Mouse (Mus musculus) ovary, adult 18-20 months (tissue): ENCODE measurements around the gene Chadl.
A peak's percentile ranks its signal among the peaks of the same experiment; 100 is the strongest.
"Not testable (repeated sequence)": the region's sequence is repeated elsewhere in the genome, so short reads cannot be mapped to it uniquely, and the experiment has no call there.

Experiments used
- DNase-seq: peaks from one replicate; pipeline ENCODE4 v3.0.0; 2022; ENCODE audit warnings: low spot score, mixed read lengths

Gene Chadl

DNA sequence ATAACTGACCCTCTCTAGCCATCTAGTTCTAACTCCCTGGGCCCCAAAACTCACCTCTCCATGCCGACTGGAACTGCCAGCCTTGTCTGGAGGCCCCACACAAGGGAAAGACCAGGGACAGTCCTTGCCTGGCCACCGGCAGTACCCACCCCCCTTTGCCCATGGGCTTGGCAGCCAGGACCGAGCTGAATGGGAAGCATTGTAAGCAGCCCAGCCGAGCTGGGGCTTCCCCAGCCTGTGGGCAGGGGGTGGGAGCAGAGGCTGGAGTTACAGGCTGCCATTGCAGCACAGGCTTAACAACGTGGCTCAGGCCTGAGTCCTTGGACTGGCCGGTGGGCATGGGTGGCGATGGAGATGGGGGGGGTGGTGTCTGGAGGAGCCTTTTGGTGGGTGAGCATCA lies at the start of gene Chadl:
Gene Chadl, minus strand, starts transcription at position 113 of the 400 bp plus-strand sequence.
- DNase-seq = no peak

DNA sequence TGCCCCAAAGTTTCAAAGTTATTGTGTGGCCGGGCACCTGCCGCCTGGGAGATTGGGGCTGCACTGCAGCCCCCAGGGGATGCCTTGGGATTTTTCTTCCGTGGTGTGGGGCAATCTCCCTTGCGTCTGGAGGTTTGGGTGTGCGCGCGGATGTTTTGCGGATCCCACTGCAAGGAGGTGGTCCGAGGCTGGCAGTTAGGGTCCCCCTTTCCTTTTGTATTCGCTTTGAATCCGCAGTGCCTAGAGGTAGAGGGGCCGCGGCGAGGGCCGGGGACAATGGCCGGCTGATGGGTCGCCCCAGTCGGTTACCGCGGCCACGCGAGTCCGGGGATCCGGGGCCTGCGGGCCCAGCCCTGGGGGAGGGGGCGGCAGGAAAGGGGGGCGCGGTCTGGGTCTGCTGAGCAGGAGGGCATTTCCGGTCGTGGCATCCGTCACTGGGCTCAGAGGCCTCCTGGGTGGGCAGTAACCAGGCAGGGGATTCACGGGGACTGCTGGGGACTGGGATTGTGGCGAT lies 48.6 kb upstream of the Chadl start:
- peak; percentile 25 for DNase-seq

DNA sequence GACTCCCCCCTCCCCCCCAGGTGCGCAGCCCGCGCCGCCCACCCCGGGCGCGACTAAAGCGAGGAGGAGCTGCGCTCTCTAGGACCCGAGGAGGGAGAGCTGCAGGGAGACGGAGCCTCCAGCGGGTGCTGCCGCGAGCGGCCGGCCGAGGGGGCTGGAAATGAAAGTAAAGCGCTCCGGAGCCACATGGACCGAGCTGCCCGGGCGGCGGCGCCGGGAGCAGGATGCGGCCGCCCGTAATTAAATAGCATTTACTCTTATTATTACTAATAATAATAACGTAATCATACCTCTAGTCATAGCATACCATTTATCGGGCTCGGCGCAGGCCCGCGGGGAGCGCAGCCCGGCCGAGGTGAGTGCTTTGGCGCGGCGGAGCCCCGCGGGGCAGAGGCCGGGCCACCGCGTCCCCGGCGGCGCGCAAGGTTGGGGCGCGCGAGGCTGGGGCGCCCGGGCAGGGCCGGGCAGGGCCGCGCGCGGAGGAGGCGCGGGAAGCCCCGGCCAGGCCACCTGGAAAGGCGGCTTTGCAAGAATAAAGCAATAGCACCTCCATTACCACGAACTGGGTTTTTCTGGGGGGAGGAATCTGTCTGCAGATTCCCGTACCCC lies 48.0 kb upstream of the Chadl start, which contains the start of the genes Zc3h7b and Rangap1:
Gene Zc3h7b, plus strand, starts transcription at position 66 of the 609 bp plus-strand sequence.
Gene Rangap1, minus strand, starts transcription at position 539 of the 609 bp plus-strand sequence.
- peak; percentile 61 for DNase-seq

DNA sequence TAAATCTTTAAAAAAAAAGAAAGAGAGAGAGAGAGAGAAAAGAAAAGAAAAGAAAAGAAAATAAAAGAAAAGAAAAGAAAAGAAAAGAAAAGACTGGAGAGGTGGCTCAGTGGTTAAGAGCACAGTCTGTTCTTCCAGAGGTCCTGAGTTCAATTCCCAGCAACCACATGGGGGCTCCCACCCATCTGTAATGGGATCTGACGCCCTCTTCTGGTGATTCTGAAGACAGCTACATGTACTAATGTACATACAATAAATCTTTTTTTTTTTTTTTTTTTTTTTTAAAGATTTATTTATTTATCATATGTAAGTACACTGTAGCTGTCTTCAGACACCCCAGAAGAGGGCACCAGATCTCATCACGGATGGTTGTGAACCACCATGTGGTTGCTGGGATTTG lies 45.3 kb upstream of the Chadl start:
- DNase-seq = not testable (repeated sequence)

DNA sequence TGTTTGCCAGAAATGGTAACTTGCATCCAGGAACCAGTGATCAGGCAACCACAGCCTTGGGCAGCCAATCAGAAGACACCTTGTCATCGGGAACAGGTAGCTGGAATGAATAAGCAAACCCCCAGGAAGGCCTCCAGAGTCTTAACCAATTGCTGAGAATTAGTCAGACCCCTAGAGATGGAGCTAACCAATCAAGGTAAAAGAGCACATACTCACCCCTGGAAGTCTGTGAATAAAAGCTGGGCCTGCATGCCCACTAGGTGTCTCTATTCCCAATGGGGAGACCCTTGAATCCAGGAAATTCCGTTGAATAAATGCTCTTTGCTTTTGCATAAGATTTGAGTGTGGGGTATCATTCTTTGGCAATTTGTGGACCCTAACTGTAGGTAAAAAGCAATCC lies 42.8 kb upstream of the Chadl start:
- no peak for DNase-seq

DNA sequence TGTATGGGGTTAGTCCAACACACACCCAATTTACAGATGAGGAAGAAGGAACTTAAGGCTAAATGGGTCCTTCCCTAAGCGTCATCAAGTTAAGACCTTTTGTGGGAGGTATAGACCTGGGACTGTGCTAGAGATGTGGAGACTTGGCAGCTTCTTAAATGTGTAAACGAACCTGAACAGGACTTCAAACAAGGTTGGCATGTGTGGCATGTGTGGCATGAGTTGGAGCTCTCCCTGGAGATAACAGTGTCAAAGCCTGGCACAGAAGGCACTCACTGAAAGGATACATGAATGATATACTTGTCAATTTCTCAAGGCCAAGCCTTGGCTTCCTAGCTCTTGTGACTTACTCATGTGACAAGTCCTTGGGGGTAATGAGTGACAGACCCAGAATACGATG lies 42.2 kb upstream of the Chadl start:
- DNase-seq = no peak

DNA sequence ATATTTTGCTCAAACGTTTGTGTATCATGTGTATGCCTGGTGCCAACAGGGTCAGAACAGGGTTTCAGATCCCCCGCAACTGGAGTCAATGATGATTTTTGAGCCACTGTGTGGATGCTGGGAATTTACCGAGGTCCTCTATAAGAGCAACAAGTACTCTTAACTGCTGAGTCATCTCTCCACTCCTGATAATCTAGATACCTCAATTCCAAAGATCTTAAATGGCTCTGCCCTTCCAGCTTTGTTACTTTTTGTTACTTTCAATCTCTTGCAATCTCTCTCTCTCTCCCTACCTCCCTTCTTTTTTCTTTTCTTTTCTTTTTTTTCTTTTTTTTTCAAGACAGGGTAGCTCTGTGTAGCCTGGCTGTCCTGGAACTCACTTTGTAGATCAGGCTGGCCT lies 38.0 kb upstream of the Chadl start:
- DNase-seq = no peak

DNA sequence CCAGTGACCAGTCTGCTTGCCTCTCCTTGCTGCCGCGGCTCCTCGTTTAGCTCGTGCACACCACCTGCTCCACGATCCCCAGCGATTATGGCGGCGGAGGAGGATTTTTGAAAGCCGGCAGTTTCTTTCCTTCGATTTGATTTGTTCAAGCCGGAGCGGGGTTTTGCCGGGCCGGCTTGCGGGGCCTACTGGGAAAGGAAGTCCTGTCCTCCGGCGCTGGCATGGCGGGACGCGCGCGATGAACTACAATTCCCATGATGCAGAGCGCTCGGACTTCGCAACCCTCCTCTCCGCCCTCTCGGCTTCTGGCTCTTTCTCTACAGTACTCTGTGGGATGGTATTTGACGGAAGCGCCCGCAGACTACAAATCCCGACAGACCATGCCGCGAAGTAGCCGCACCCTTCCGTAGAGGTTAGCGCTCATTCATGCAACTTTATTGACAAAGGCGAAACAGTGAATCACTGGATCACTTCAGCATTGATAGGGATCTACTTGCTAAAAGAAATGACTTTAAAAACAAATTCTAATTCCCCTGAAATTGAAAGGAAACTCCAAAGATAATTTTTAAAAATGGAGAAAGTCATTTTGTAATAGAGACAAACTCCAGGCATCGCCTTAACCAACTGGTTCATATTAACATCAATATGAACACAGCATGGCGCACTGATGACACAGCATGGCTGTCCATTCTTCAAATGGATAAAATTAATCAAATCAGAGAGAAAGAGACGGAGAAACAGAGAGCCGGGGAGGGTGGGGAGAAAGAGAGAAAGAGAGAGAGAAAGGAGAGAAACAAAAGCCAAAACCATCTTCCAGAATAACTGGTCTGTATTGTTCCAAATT lies 32.9 kb upstream of the Chadl start:
- peak; percentile 98 for DNase-seq

DNA sequence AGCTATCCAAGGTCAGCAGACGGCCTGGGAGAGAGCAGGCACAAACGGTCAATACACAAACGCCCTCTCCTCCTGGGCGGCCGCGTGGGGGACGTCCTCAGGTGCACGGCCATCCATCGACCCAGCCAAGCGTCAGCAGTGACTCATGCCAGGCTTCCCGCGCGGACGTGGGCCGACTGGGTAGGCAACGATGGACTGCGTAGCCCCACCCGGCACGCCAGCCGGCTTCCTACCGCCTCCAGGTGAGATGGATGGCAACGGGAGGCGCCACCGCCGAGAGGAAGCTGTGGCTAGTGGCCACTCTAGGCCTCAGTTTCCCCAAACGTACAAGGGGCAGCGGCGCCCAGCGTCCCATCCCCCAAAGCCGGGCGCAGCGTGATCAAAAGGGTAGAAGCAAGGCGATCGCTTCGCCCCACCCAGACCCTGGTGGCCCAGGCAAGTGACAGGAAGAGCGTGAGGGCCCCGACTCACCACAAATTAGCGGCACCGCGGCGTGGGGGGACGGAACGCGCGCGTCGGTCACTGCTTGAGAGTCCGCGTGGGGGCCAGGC lies 32.2 kb upstream of the Chadl start:
- peak; percentile 19 for DNase-seq

DNA sequence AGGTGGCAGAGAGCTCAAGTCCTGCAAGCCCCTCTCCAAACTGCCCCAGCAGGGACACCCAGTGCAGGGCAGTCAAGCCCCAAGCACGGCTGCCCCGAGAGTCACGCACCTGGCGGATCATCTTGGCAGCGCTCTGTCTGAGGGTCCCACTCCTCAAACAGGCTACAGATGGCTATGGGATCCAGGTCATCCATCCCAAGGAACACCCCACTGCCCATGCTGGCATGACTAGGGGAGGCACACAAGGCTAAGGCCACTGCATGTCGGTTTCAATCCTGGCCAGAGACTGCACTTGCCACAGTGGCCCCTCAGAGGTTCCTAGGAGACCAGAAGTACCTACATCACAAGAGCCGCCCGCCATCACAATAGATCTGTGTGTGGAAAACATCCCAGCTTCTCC lies 28.9 kb upstream of the Chadl start:
- DNase-seq = no peak

DNA sequence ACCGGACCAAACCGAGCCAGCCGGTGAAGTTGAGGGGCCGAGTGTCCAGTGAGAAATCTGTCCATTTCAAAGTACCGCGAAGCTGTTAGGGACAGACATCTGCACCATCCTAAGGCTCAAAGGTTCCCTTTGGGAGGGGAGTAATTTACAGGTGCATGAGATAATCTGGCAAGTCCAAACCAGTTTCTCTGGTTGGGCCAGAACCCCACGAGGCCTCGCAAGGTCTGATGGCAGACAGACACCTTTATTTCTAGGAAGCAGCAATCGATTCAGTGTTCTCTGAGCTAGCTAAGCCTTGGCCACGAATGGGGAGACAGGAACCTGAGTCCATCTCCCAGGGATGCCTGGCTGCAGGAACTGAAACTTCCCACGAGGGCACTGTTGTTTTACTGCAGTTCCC lies 26.6 kb upstream of the Chadl start:
- DNase-seq = no peak

DNA sequence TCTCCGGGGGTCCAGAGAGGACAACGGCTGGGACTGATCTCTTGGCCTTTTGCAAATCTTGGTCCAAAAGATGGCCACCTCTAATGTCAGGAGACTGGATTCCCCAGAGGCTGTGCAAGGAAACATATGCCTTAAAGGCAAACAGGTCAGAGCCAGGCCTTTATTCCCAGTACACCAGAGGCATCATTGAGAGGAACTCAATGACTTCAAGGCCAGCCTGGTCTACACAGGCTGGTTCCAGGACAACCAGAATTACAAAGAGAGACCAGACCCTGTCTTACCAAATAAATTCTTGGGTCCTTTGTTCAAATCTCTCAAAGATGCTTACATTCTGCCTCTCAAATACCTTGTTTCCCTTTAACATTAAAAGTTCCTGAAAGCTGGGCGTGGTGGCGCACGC lies 25.3 kb upstream of the Chadl start:
- no peak for DNase-seq

DNA sequence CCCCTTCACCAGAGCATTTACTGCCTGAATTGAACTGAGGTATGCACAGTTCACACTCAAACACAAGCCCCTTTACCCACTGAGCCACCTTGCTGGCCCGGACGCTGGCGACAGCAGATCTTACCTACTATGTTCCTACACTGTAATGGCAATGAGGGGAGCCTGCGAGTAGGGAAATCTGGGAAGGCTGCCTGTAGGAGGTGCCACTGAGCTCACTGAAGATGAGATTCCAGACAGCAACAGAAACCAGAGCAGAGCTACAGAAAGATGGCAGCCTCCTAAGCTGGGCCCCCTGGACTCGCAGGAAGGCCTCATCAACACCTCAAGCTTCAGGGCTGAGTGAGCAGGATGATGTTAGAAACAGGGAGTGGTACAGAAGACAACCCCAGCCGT lies 22.0 kb upstream of the Chadl start:
- no peak for DNase-seq

DNA sequence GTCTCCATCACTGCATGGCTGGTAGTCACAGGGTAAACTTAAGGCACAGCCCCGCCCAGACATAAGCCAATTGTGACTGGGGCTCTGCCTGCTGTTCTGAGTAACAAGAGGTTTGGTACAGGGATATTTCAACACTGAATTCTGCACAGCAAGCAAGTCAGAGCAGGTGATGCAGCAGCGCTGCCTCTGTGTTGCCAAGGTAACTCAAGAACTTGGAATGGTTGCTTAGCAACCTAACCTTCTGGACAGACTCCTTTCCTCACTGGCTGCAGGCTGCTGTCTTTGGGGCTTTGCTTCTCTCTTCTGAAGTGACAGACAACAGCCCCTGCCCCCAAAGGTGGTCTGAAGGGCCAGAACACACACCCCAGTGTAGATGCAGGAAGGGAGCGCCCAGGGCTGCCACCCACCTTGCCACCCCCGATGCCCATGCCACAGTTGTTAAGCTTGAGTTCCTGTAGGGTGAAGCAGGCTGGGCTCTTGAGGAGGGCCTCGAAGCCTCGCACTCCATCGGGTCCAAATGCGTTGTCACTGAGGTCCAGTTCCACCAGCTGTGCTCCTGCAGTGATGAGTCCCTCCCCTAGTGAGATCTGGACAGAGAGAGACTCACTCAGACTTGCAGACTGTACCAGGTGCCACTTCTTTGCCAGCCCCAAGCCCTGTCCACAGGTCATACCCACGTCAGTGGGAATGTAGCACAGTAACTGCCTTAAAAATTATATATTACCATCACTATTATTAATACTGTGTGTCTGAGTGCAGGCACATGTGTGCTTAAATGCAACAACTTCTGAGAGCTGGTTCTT lies 21.4 kb upstream of the Chadl start:
- DNase-seq = no peak

DNA sequence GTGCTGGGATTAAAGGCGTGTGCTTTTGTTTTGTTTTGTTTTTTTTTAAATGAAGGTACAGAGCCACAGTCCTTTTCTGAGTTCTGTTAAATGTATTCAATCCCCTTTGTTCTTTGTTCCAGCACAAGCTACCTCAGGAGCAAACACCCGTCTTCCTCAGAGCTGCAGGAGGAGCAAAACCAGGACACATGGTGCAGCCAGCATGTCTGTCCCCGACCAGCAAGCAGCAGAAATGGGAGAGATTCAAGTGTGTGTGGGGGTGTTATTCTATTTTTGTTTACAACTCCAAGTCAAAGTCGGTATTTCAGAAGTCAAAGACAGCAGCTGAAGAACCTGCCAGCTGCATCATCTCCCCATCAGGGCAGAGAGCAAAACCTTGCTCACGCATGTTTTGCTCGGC lies 16.7 kb upstream of the Chadl start:
- DNase-seq = no peak

DNA sequence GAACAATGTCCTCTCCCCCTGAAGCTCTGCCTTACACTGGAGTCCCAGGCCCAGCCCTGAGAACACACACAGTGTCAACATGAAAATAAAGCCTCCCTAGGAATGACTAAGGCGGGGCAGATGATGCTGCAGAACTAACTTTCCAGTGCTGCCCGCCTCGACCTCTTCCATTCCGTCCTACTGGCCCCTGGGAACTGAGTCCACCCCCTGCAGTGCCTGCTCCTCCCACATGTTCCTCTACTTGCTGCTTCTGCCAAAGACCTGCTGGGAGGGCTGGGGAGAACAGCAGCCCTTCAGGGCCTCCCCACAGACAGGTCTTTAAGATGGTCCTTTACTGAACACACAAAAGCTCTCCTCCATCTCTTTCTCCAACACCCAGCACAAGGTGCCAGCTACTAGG lies 13.7 kb upstream of the Chadl start:
- DNase-seq = no peak

DNA sequence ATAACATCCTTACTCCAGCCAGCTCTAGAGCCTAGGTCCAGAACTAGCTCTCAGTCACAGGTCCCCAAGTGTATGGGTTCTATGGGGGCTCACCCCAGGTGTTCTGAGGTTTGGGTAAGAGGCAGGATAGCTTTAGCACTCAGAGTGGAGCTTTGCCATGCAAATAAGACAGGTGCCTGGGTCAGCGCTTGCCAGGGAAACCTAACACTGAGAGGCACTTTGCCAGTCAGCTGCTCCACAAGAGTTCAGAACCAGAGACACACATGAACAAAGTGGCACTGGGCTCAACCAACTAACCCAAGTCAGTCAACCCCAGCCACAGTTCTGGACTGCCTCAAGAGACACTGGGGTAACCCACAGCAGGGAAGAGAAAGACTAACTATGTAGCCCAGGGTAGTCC lies 12.6 kb upstream of the Chadl start:
- DNase-seq = no peak

DNA sequence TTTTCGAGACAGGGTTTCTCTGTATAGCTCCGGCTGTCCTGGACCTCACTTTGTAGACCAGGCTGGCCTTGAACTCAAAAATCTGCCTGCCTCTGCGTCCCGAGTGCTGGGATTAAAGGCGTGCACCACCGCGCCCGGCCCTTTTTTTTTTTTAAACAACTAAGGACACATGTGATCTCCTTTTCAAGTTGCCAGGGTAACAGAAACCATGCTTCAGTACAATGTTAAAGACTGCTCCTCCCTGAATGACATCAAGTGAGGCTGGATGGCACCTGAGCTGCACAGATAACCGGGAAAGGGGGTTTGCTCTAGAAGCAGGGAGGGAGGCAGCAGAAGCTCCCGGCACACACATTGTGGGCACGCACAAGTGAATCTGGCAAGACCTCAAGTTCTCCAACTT lies 11.9 kb upstream of the Chadl start:
- no peak for DNase-seq

DNA sequence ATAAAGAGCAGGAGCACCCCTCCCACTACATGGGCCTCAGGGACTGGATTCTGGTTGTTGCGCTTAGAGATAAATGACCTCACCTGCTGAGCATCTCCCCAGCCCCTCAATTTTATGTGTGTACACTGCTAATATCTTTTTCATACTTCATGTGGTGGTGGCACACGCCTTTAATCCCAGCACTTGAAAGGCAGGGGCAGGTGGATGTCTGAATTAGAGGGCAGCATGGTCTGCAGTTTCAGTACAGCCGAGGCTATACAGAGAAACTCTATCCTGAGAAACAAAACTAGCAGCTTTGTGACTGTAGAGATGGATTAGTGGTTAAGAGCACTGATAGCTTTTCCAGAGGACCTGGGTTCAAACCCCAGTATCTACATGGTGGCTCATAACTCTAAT lies 6.0 kb upstream of the Chadl start:
- DNase-seq = no peak

DNA sequence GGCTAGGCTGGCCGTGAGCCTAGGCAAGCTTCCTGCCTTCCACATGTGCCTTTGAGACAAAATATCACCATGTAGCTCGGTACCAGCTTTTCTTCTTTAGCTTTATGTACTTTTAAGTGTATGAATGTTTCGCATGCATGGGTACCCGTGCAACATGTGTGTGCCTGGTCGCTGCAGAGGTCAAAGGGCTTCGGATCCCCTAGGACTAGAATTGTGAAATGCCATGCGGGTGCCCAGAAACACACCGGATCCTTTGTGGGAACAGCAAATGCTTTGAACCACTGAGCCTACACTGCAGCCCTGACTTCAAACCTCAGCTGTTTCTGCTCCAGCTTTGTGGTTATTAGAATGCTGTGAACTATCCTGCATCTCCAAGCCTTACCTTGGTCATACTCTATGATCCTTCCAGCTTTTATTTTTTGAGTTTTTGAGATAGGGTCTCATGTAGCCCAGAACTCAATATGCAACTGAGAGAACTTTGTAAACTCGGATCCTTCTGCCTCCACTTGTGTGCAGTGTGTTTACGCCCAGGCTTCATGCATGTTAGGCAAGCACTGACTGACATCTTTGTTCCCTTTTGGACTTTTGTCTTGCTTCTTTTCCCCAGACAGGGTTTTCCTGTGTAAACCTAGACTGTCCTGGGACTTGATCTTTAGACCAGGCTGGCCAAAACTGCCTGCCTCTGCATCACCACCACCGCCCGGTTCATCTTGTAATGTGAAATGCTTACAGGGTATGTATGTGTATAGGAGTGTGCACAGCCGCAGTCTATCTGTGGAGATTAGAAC lies 5.4 kb upstream of the Chadl start:
- no peak for DNase-seq

DNA sequence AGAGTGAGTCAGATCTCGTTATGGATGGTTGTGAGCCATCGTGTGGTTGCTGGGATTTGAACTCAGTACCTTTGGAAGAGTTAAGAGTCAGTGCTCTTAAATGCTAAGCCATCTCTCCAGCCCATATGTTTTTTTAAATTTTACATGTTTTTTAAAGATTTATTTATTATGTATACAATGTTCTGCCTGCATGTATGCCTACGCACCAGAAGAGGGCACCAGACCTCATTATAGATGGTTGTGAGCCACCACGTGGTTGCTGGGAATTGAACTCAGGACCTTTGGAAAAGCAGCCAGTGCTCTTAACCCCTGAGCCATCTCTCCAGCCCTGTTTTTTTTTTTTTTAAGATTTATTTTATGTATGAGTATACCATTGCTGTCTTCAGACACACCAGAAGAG lies 4.3 kb upstream of the Chadl start:
- DNase-seq = not testable (repeated sequence)
